In the genomic region with DNA sequence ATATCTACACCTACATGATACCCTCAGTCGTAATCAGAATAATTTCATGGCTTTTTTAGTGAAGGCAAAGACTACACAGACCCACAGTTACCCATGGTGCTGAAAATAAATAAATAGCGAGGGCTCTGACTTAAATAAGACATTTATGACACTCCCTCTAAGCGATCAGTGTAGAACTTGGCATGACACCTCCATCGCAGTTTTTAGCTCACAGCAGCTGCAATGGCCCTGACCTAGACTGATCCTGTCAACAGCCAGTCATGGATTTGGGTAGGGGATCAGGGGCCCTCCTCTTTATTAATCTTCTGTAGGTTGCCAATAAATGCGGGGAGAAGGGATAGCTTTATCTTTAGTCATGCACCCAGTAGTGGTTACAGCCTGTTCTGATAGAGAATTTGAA, we compare ENCODE assay signal across 26 mouse cellular contexts.
"Had no signal": no experiment of that assay in that cellular context is flagged by ENCODE, and none has a peak within 500 bp of the region (broad histone marks: within the 10 kb centered on the region; RNA-seq: fewer than 3 reads in every experiment).

No protein-coding gene starts in this region.

- H3K4me3 ChIP-seq: heart, adult 2 months; heart, embryonic 13.5 days; heart, embryonic 15.5 days; hindbrain, embryonic 10.5 days; hindbrain, embryonic 12.5 days; intestine, embryonic 15.5 days; layer of hippocampus, adult 2 months; left cerebral cortex, adult 2 months; limb, embryonic 13.5 days; limb, embryonic 15.5 days; liver, embryonic 12.5 days had no signal

- ATAC-seq: forebrain, embryonic 16.5 days; hindbrain, embryonic 16.5 days; inflammation-experienced regulatory T-cells, adult 6 months; intestine, embryonic 15.5 days; intestine, postnatal 0 days; liver, embryonic 12.5 days had no signal

- H3K27ac ChIP-seq: heart, adult 2 months; heart, embryonic 13.5 days; heart, embryonic 15.5 days; hindbrain, embryonic 10.5 days; hindbrain, embryonic 12.5 days; hindbrain, embryonic 14.5 days; intestine, embryonic 15.5 days; layer of hippocampus, adult 2 months; left cerebral cortex, adult 2 months; limb, embryonic 13.5 days; limb, embryonic 15.5 days; liver, embryonic 12.5 days had no signal

- H3K36me3 ChIP-seq: heart, embryonic 13.5 days; heart, embryonic 15.5 days; hindbrain, embryonic 10.5 days; hindbrain, embryonic 12.5 days; intestine, embryonic 15.5 days; limb, embryonic 13.5 days; limb, embryonic 15.5 days; liver, embryonic 12.5 days had no signal

- H3K27me3 ChIP-seq: heart, embryonic 13.5 days; heart, embryonic 15.5 days; hindbrain, embryonic 12.5 days; intestine, embryonic 15.5 days; limb, embryonic 13.5 days; limb, embryonic 15.5 days; liver, embryonic 12.5 days had no signal

- H3K9ac ChIP-seq: heart, embryonic 13.5 days; heart, embryonic 15.5 days; hindbrain, embryonic 12.5 days; hindbrain, embryonic 14.5 days; intestine, embryonic 15.5 days; limb, embryonic 13.5 days; limb, embryonic 15.5 days; liver, embryonic 12.5 days had no signal

- DNase-seq: gastrocnemius, postnatal 10 days; heart, adult 2 months; heart, postnatal 14 days; heart, postnatal 4 days; kidney, adult 18-20 months; kidney, adult 8-10 months; kidney, postnatal 10 days; kidney, postnatal 25 days; kidney, postnatal 4 days; left cerebral cortex, postnatal 4 days had no signal

- H3K4me2 ChIP-seq: heart, embryonic 11.5 days; heart, embryonic 13.5 days; heart, embryonic 15.5 days; hindbrain, embryonic 12.5 days; hindbrain, embryonic 14.5 days; intestine, embryonic 15.5 days; limb, embryonic 13.5 days; limb, embryonic 15.5 days; liver, embryonic 12.5 days had no signal

- H3K9me3 ChIP-seq: heart, embryonic 13.5 days; heart, embryonic 15.5 days; hindbrain, embryonic 10.5 days; hindbrain, embryonic 12.5 days; intestine, embryonic 15.5 days; limb, embryonic 13.5 days; limb, embryonic 15.5 days; liver, embryonic 12.5 days had no signal

- H3K4me1 ChIP-seq: heart, embryonic 13.5 days; heart, embryonic 15.5 days; hindbrain, embryonic 12.5 days; intestine, embryonic 15.5 days; limb, embryonic 13.5 days; limb, embryonic 15.5 days; liver, embryonic 12.5 days had no signal
